Mouse (Mus musculus) heart, embryonic 11.5 days (tissue): ENCODE measurements around the gene Diras1. TPM values are rescaled to one million over a fixed set of nuclear protein-coding genes. Genes with fewer than 3 reads are reported as not detected.
"Not testable (repeated sequence)": the region's sequence is repeated elsewhere in the genome, so short reads cannot be mapped to it uniquely, and the experiment has no call there.

Experiments used
- ATAC-seq: fragments of 200-750 bp; cut with Nextera tagmentation; replicated peaks from 2 replicates; pipeline ENCODE4 v1.8.0; 2017; ENCODE audit warnings: moderate library complexity; ENCODE audit not compliant: insufficient number of reproducible peaks, low FRiP score, low TSS enrichment
- H3K27ac ChIP-seq: fragments of 300-500 bp; sonication (generic); 2 replicates; pipeline ENCODE4 v1.5.1; 2014; ENCODE audit warnings: mild to moderate bottlenecking, low read depth, low read length
- H3K27me3 ChIP-seq: fragments of 300-500 bp; sonication (generic); 2 replicates; pipeline ENCODE4 v1.6.1; 2014; ENCODE audit warnings: mild to moderate bottlenecking, low read length, mixed read lengths; ENCODE audit not compliant: control insufficient read depth, insufficient read depth
- H3K36me3 ChIP-seq: fragments of 300-500 bp; sonication (generic); 2 replicates; pipeline ENCODE4 v1.6.1; 2014; ENCODE audit warnings: mild to moderate bottlenecking, low read length, moderate library complexity, mixed read lengths; ENCODE audit not compliant: control insufficient read depth, insufficient read depth
- H3K4me1 ChIP-seq: fragments of 300-500 bp; sonication (generic); 2 replicates; pipeline ENCODE4 v1.6.1; 2014; ENCODE audit warnings: low read length; ENCODE audit not compliant: control insufficient read depth, insufficient read depth
- H3K4me2 ChIP-seq: fragments of 300-500 bp; sonication (generic); 2 replicates; pipeline ENCODE4 v1.6.1; 2014; ENCODE audit warnings: mild to moderate bottlenecking, moderate library complexity
- H3K4me3 ChIP-seq: fragments of 300-500 bp; sonication (generic); 2 replicates; pipeline ENCODE4 v1.5.1; 2014; ENCODE audit warnings: low read depth, low read length
- H3K9ac ChIP-seq: fragments of 300-500 bp; sonication (generic); 2 replicates; pipeline ENCODE4 v1.6.1; 2014; ENCODE audit warnings: mild to moderate bottlenecking, low read depth, low read length, moderate library complexity
- H3K9me3 ChIP-seq: fragments of 300-500 bp; sonication (generic); replicated peaks from 2 replicates; pipeline ENCODE4 v1.6.1; 2016; ENCODE audit warnings: low read length; ENCODE audit not compliant: control insufficient read depth
- WGBS: fragments of 180-500 bp; shearing (Covaris S2); extraction: QIAGEN DNeasy Blood & Tissue Kit; methylation state at CpG from one replicate; pipeline ENCODE4 v1.1.7; 2014; ENCODE audit not compliant: insufficient replicate concordance; 5-methylcytosine and 5-hydroxymethylcytosine counted together
- polyA plus RNA-seq: library from polyadenylated mRNA; unstranded; fragments of >200 nt; fragmentation: Nextera tagmentation; extraction: Ambion mirVana; gene quantifications from 2 replicates; pipeline ENCODE4 v1.2.1, GENCODE M21; 2014

Diras1 gene
- polyA plus RNA-seq, 1 experiment from 2014 or later: 0.13 TPM

DNA sequence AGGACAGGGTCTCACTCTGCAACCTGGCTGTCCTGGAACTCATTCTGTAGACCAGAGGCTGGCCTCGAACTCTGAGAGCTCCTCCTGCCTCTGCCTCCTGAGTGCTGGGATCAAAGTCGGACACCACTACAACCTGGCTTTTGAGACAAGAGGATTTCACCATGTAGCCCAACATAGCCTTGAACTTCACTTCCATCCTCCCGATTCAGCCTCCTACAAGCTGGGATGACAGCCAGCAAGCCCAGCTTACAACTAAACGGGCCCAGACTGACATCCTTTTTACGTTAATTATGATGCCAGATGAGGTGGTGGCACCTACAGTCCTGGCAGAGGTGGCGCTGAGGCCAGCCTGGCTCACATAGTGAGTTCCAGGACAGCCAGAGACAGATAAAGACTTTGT is 33.4 kb upstream of the Diras1 start:
- peaks cover 16% of the 10 kb centered on the region for H3K4me1 ChIP-seq
- WGBS: 83% methylated on average over 6 of the region's 6 CpGs
- H3K4me2 ChIP-seq: peak overlapping the region; percentile 87
- H3K27ac ChIP-seq: no peak overlapping the region
- H3K36me3 ChIP-seq: no peaks in the 10 kb centered on the region; the same call in 1 of the 2 replicates
- peak overlapping the region; percentile 74 for H3K4me3 ChIP-seq
- H3K9ac ChIP-seq: 0 out of 2 replicates have a peak overlapping the region, but pooled peaks have one; percentile 81
- H3K9me3 ChIP-seq: no peaks in the 10 kb centered on the region
- H3K27me3 ChIP-seq: no peaks in the 10 kb centered on the region
- no peak for ATAC-seq

- no peak overlapping the region for H3K4me2 ChIP-seq
- H3K4me1 ChIP-seq: peaks cover 16% of the 10 kb centered on the region
- no peaks in the 10 kb centered on the region for H3K9me3 ChIP-seq
- H3K27ac ChIP-seq: no peak overlapping the region
- H3K4me3 ChIP-seq: no peak overlapping the region
- H3K36me3 ChIP-seq: no peaks in the 10 kb centered on the region; the same call in 1 of the 2 replicates
- ATAC-seq: no peak
- 91% methylated on average over 23 of the region's 23 CpGs for WGBS
- no peak overlapping the region for H3K9ac ChIP-seq
- H3K27me3 ChIP-seq: no peaks in the 10 kb centered on the region
Measured at GRCm38 (mm10) chr10:81057406-81058130, 32.1 kb upstream of the Diras1 start.

- not testable (repeated sequence) for H3K27ac ChIP-seq, H3K4me3 ChIP-seq, H3K36me3 ChIP-seq, H3K4me2 ChIP-seq, H3K9ac ChIP-seq, ATAC-seq, H3K27me3 ChIP-seq, H3K9me3 ChIP-seq
- H3K4me1 ChIP-seq: peaks cover 16% of the 10 kb centered on the region
- 78% methylated on average over 11 of the region's 11 CpGs for WGBS
Measured at GRCm38 (mm10) chr10:81055802-81056340, 30.4 kb upstream of the Diras1 start.

DNA sequence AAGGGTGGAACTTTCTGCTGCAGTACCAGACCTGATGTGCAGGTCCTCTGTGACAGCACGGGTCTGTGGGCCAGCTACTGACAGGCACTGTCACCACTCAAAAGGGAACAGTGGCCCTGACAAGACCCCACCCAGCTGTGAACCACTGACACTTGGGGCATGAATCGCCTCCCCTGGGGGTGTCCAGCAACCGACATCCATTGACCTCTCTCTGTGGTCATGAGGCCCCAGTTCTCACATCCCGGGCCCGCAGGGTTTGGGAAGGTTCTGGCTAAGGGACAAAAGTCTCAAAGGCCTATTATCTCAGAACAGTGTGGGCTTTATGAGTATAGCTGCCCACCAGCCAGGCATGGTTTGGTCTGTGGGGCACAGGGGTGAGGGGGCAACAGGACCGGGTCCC is 29.7 kb upstream of the Diras1 start:
- Histone ChIP-seq H3K4me2 (no peak overlapping the region), H3K4me1 (peaks cover 16% of the 10 kb centered on the region), H3K27me3 (no peaks in the 10 kb centered on the region), H3K4me3 (no peak overlapping the region), H3K27ac (no peak overlapping the region), H3K9me3 (no peaks in the 10 kb centered on the region), H3K9ac (0 out of 2 replicates have a peak overlapping the region, but pooled peaks have one; percentile 22), H3K36me3 (peaks cover 15% of the 10 kb centered on the region)
- no peak for ATAC-seq
- 81% methylated on average over 6 of the region's 6 CpGs for WGBS

GRCm38 (mm10) chr10:81052577-81052976 is 27.1 kb upstream of the Diras1 start:
- Histone ChIP-seq H3K27ac (no peak overlapping the region), H3K9me3 (no peaks in the 10 kb centered on the region), H3K4me3 (no peak overlapping the region), H3K27me3 (no peaks in the 10 kb centered on the region), H3K4me1 (0 out of 2 replicates have a peak, but pooled peaks cover 3% of the 10 kb centered on the region), H3K4me2 (no peak overlapping the region), H3K36me3 (peaks cover 38% of the 10 kb centered on the region), H3K9ac (no peak overlapping the region)
- 87% methylated on average over 5 of the region's 5 CpGs for WGBS
- no peak for ATAC-seq

- 83% methylated on average over 6 of the region's 6 CpGs for WGBS
- Histone ChIP-seq H3K36me3 (peaks cover 49% of the 10 kb centered on the region), H3K4me3 (no peak overlapping the region), H3K27me3 (no peaks in the 10 kb centered on the region), H3K27ac (no peak overlapping the region), H3K9ac (no peak overlapping the region), H3K4me1 (no peaks in the 10 kb centered on the region), H3K4me2 (no peak overlapping the region), H3K9me3 (no peaks in the 10 kb centered on the region)
- no peak for ATAC-seq
Measured at GRCm38 (mm10) chr10:81051133-81051532, 25.7 kb upstream of the Diras1 start.

GRCm38 (mm10) chr10:81050645-81051044 is 25.2 kb upstream of the Diras1 start:
- WGBS: 77% methylated on average over 4 of the region's 4 CpGs
- no peaks in the 10 kb centered on the region for H3K9me3 ChIP-seq
- no peak overlapping the region for H3K27ac ChIP-seq
- H3K36me3 ChIP-seq: peaks cover 51% of the 10 kb centered on the region
- H3K4me1 ChIP-seq: no peaks in the 10 kb centered on the region
- H3K4me3 ChIP-seq: no peak overlapping the region
- H3K27me3 ChIP-seq: no peaks in the 10 kb centered on the region
- no peak overlapping the region for H3K4me2 ChIP-seq
- ATAC-seq: no peak
- H3K9ac ChIP-seq: no peak overlapping the region

DNA sequence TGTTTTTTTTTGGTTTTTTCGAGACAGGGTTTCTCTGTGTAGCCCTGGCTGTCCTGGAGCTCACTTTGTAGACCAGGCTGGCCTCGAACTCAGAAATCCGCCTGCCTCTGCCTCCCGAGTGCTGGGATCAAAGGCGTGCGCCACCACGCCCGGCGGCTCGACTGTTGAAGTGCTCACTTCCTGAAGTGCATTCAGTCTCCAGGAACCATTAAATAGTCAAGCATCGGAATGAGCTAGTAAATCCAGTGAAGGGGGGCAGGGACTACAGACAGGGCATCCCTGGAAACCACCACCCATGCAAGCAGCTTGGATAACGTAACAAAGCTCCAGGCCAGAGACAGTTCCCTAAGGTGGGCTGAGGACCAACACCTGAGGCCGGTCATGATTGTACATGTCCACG is 19.8 kb upstream of the Diras1 start:
- not testable (repeated sequence) for H3K27ac ChIP-seq, H3K27me3 ChIP-seq, H3K4me1 ChIP-seq, H3K4me3 ChIP-seq, ATAC-seq, H3K9ac ChIP-seq, H3K4me2 ChIP-seq, H3K9me3 ChIP-seq
- H3K36me3 ChIP-seq: peaks cover 50% of the 10 kb centered on the region
- WGBS: 91% methylated on average over 13 of the region's 14 CpGs
